Mouse (Mus musculus) bone marrow, adult 2 months (tissue): Measurements from ENCODE around the gene Otulin.

Experiments
- CTCF ChIP-seq: fragments of 200-500 bp; IDR thresholded peaks from 2 replicates; pipeline ENCODE4 v1.5.1; 2011; ENCODE audit warnings: low read length, control low read depth; ENCODE audit not compliant: control insufficient read depth, insufficient read depth
- POLR2A ChIP-seq: fragments of 200-500 bp; IDR thresholded peaks from 2 replicates; pipeline ENCODE4 v1.6.1; 2011; ENCODE audit warnings: low read depth, mild to moderate bottlenecking, control low read depth, low read length, borderline replicate concordance; ENCODE audit not compliant: control insufficient read depth

DNA sequence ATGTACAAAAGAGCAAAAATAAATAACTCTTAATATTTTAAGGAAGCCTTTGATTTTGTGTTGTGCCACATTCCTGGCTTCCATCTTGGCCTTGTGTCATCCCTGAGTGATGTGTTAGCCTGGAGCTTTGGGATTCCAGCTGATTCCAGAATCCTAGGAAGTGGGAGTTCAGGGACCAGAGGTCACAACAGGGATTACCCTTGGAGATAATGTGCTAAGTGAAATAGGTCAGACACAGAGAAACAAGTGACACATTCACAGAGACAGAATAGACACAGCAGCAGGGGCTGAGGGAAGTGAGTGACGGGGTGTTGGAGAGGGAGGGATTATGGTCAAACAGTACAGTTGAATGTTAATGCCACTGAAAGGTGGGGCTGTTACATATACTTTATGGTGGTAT lies 137.8 kb downstream of the Otulin start:
- TF ChIP-seq CTCF, result no peak
- no peak for TF ChIP-seq POLR2A
